Mouse (Mus musculus) Patski (cell line): ENCODE measurements at regions not wholly inside any gene's neighbourhood (a gene's known extent, or its start where the extent isn't known, plus 50 kb on each side); places are given as distances from the start of the nearest gene placed in this dataset.
A peak's percentile ranks its signal among the peaks of the same experiment; 100 is the strongest.

Experiments
- ATAC-seq: fragments of 100-300 bp; one replicate; pipeline ENCODE4 v1.8.0; 2021
- CTCF ChIA-PET: fragments of 350-600 bp; sonication (Branson Sonifier 250); formaldehyde crosslinking; loops from one replicate; lab custom pipeline; 2022; ENCODE audit warnings: inconsistent platforms; lab: Charles Lee
- POLR2A ChIA-PET: fragments of 350-600 bp; sonication (Branson Sonifier 250); formaldehyde crosslinking; loops from one replicate; lab custom pipeline; 2022; ENCODE audit warnings: antibody characterized with exemption, inconsistent platforms; lab: Charles Lee
- DNase-seq: peaks from one replicate; pipeline ENCODE4 v3.0.0-alpha.2; 2011; ENCODE audit warnings: low read depth, low spot score
- H3K27me3 ChIP-seq: fragments of 371-371 bp; one replicate; pipeline ENCODE4 v1.5.1; 2021
- CTCF ChIP-seq: fragments of 100-300 bp; IDR thresholded peaks from one replicate; pipeline ENCODE4 v1.5.1; 2021
- in situ Hi-C: fragments of 300-500 bp; cut with MboI; formaldehyde crosslinking; loops from 3 replicates; pipeline ENCODE4 v1.11.1; 2018; ENCODE audit warnings: low pct_unique_long_range_greater_than_20kb, mixed read lengths

GRCm38 (mm10) chr10:9243281-9243618, 357.4 kb upstream of the Sash1 start:
- ChIA-PET POLR2A (no interaction called here), CTCF (no interaction called here)
- in situ Hi-C loops, result no loop called here
- ATAC-seq, result no peak
- no peak for DNase-seq
- no peaks in the 10 kb centered on the region for H3K27me3 ChIP-seq
- no peak for TF ChIP-seq CTCF

- CTCF ChIA-PET, result no interaction called here
- no peak for DNase-seq
- POLR2A ChIA-PET, result no interaction called here
Observed at GRCm38 (mm10) chr10:9242596-9243280, 356.9 kb upstream of the Sash1 start.

DNA sequence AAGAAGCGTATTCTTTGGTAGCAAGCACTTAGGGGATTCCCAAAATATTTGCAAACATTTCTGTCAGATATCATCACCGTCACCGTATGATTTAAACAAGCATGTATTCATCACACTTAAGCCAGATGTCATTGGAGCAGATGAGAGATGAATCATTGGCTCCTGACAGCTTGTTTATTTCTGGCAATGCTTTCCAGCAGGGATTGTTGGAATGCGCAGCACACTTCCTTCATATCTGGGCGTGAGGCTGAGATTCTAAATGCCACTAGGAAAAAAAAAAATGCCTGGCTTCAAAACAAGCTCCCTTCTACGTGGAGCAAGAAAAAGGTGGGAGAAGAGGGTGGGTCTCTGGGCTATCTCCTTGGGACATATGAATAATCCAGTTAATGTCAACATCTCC, 354.1 kb upstream of the Sash1 start:
- no peak for DNase-seq
- no peak for ATAC-seq
- ChIA-PET CTCF (no interaction called here), POLR2A (no interaction called here)
- in situ Hi-C loops, result no loop called here
- no peak for TF ChIP-seq CTCF
- H3K27me3 ChIP-seq, result no peaks in the 10 kb centered on the region

More at GRCm38 (mm10) chr10:9242596-9243280, 356.9 kb upstream of the Sash1 start:
- TF ChIP-seq CTCF, result no peak
- in situ Hi-C loops, result no loop called here
- ATAC-seq, result no peak
- H3K27me3 ChIP-seq, result no peaks in the 10 kb centered on the region

DNA sequence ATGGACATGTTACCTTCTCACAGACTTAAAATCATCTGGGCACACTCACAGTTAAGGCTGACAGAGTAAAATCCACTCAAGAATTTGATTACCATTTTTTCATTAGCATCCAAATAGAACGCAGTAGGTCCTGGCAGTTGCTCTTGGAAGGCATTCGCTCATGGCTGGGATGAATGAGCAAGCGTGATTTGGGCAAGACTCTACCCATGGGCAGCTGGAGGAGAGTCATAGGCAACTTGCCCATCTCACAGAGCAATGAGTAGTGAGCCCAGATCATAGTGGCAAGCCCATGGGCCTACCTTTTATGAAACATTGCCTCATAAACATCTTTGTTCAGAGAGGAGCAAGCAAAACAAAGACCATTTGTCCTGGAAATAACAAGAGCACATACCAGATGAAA, 345.9 kb upstream of the Sash1 start:
- no peak for DNase-seq
- no peaks in the 10 kb centered on the region for H3K27me3 ChIP-seq
- CTCF ChIA-PET, result no interaction called here
- in situ Hi-C loops, result no loop called here
- ATAC-seq, result no peak
- no peak for TF ChIP-seq CTCF
- POLR2A ChIA-PET, result interaction anchor here (0.6 kb wide), 1 partner anchor 19 kb away, joined by 4 read pairs; no protein-coding TSS in a partner anchor

DNA sequence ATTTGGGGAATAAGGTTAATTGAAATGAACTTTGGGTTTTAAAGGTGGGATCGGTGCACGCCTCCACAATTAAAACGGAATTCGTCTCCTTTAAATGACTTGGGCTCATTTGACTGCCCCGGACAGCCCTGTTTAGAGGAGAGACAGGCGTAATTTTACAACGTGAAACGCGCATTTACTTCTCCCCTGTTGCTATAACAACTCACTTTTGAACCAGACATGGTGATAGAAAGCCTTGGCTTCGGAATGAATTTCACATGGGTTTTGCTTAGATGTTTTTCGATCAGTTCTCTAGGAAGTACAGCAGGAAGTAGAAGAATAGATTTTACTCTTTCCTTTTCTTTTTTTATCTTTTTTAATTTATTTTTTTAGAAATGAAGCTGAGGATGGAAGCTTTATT, 343.2 kb upstream of the Sash1 start:
- CTCF ChIA-PET, result no interaction called here
- POLR2A ChIA-PET, result no interaction called here
- TF ChIP-seq CTCF, result no peak
- DNase-seq (no peak), ATAC-seq (no peak)
- in situ Hi-C loops, result no loop called here
- no peaks in the 10 kb centered on the region for H3K27me3 ChIP-seq

DNA sequence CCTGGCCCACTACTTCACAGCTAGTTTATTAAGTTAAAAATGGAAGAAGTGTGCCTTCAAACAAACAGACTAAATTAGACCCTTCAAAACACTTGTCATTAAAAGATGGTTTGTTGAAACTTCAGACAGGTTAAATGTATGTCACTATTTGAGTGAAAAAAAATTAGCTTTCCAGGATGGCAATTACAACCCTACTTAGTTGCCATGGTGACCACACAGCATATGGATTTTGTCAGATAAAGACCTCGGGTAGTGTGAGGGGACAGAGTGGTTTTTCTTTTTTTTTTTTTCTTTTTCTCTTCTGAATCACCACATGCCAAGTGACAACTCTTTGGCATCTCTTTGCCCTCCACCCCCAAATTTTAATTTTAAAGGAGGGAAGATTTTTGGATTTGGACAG, 341.5 kb upstream of the Sash1 start:
- no peak for DNase-seq
- POLR2A ChIA-PET, result no interaction called here
- CTCF ChIA-PET, result no interaction called here
- ATAC-seq, result no peak
- in situ Hi-C loops, result no loop called here
- no peaks in the 10 kb centered on the region for H3K27me3 ChIP-seq
- no peak for TF ChIP-seq CTCF

DNA sequence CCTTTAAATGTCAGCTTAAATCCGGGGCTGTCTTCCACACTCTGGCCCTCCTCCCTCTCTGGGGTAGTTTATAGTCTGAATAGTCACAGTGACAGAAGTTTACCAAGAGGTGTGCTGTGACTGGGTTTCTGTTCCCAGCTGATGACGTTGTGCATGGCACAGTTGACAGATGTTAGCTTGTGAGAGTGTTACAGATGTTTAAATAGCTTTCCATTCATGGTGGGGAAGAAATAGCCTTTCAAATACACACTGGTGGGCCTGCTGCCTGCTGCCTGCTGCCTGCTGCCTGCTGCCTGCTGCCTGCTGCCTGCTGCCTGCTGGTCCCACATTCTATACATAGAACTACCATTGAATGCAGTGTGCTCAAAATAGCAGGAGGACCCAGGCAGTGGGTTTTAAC, 324.8 kb upstream of the Sash1 start:
- in situ Hi-C loops, result no loop called here
- no peak for TF ChIP-seq CTCF
- H3K27me3 ChIP-seq, result peaks cover 7% of the 10 kb centered on the region
- ATAC-seq, result no peak
- CTCF ChIA-PET, result no interaction called here
- DNase-seq, result no peak
- POLR2A ChIA-PET, result no interaction called here

GRCm38 (mm10) chr10:9204096-9204495, 318.2 kb upstream of the Sash1 start:
- POLR2A ChIA-PET, result no interaction called here
- no peak for ATAC-seq
- in situ Hi-C loops, result no loop called here

GRCm38 (mm10) chr10:9203323-9203722, 317.5 kb upstream of the Sash1 start:
- in situ Hi-C loops, result no loop called here
- DNase-seq, result no peak
- no peak for ATAC-seq
- H3K27me3 ChIP-seq, result no peaks in the 10 kb centered on the region
- TF ChIP-seq CTCF, result no peak
- ChIA-PET CTCF (interaction anchor here (1.0 kb wide), 1 partner anchor 13 kb away, joined by 3 read pairs; no protein-coding TSS in a partner anchor), POLR2A (no interaction called here)

More at GRCm38 (mm10) chr10:9204096-9204495, 318.2 kb upstream of the Sash1 start:
- no peak for DNase-seq
- TF ChIP-seq CTCF, result no peak
- no peaks in the 10 kb centered on the region for H3K27me3 ChIP-seq
- CTCF ChIA-PET, result interaction anchor here (1.0 to 1.4 kb wide), 2 partner anchors 11 to 12 kb away, joined by 3 read pairs; no protein-coding TSS in a partner anchor

GRCm38 (mm10) chr10:9202922-9203321, 317.1 kb upstream of the Sash1 start:
- TF ChIP-seq CTCF, result no peak
- H3K27me3 ChIP-seq, result no peaks in the 10 kb centered on the region
- no peak for ATAC-seq
- in situ Hi-C loops, result no loop called here
- ChIA-PET CTCF (no interaction called here), POLR2A (no interaction called here)
- DNase-seq, result no peak

- ATAC-seq (peak; percentile 54), DNase-seq (no peak)
- CTCF ChIA-PET, result no interaction called here
- POLR2A ChIA-PET, result no interaction called here
- TF ChIP-seq CTCF, result peak; percentile 58
- peaks cover 3% of the 10 kb centered on the region for H3K27me3 ChIP-seq
- in situ Hi-C loops, result no loop called here
Observed at GRCm38 (mm10) chr10:9174997-9175396, 289.1 kb upstream of the Sash1 start.

- no peak for TF ChIP-seq CTCF
- ChIA-PET POLR2A (no interaction called here), CTCF (no interaction called here)
- no peak for ATAC-seq
- DNase-seq, result no peak
- H3K27me3 ChIP-seq, result peaks cover 9% of the 10 kb centered on the region
- in situ Hi-C loops, result no loop called here
Observed at GRCm38 (mm10) chr10:9173509-9173908, 287.6 kb upstream of the Sash1 start.
